Mouse (Mus musculus): Measurements from ENCODE around the gene Ifih1. TPM values are rescaled to one million over a fixed set of nuclear protein-coding genes. Genes with fewer than 3 reads are reported as not detected.

Gene Ifih1
- polyA plus RNA-seq, 1 experiment from 2014 or later, result 4.8 TPM

- WGBS, result 87% methylated on average over 5 of the region's 5 CpGs
- H3K9ac ChIP-seq (ENCODE audit: low read length), result no peak overlapping the region
- H3K27me3 ChIP-seq (ENCODE audit: control insufficient read depth, insufficient read depth, low read length), result no peaks in the 10 kb centered on the region
- no peak for ATAC-seq (ENCODE audit: insufficient read depth, low FRiP score)
- H3K4me2 ChIP-seq (ENCODE audit: low read depth, low read length), result no peak overlapping the region
- no peak overlapping the region for H3K27ac ChIP-seq (ENCODE audit: low read length)
- H3K4me1 ChIP-seq (ENCODE audit: control insufficient read depth, insufficient read depth, low read length), result no peaks in the 10 kb centered on the region
- H3K36me3 ChIP-seq (ENCODE audit: control insufficient read depth, insufficient read depth, low read length), result no peaks in the 10 kb centered on the region
- H3K4me3 ChIP-seq (replicated peaks; ENCODE audit: low read length), result no peak overlapping the region
- no peaks in the 10 kb centered on the region for H3K9me3 ChIP-seq (replicated peaks; ENCODE audit: control insufficient read depth, low read length)
These were observed 98.0 kb downstream of the Ifih1 start for GRCm38 (mm10) chr2:62548104-62548503.

Other genes starting within 250 kb of the Ifih1 start
- gene Dpp4, start 234.0 kb downstream of the Ifih1 start, polyA plus RNA-seq (2015; fragmentation: Nextera tagmentation; extraction: Ambion mirVana), result 18.5 and 18.9 TPM in 2 replicates
- 50.2 and 54.8 TPM in 2 replicates for gene Gcg, start 162.6 kb downstream of the Ifih1 start, polyA plus RNA-seq (2015; fragmentation: Nextera tagmentation; extraction: Ambion mirVana)
- 17.1 and 18.4 TPM in 2 replicates for gene Fap, start 72.2 kb downstream of the Ifih1 start, polyA plus RNA-seq (2015; fragmentation: Nextera tagmentation; extraction: Ambion mirVana)
- 6.4 and 6.8 TPM in 2 replicates for gene Gca, start 18.0 kb upstream of the Ifih1 start, polyA plus RNA-seq (2015; fragmentation: Nextera tagmentation; extraction: Ambion mirVana)

Measured in stomach, embryonic 16.5 days (tissue).